Mouse (Mus musculus): ENCODE results near the gene Sec11a.
"Not testable (repeated sequence)": the region's sequence is repeated elsewhere in the genome, so short reads cannot be mapped to it uniquely, and the experiment has no call there.

Gene Sec11a

DNA sequence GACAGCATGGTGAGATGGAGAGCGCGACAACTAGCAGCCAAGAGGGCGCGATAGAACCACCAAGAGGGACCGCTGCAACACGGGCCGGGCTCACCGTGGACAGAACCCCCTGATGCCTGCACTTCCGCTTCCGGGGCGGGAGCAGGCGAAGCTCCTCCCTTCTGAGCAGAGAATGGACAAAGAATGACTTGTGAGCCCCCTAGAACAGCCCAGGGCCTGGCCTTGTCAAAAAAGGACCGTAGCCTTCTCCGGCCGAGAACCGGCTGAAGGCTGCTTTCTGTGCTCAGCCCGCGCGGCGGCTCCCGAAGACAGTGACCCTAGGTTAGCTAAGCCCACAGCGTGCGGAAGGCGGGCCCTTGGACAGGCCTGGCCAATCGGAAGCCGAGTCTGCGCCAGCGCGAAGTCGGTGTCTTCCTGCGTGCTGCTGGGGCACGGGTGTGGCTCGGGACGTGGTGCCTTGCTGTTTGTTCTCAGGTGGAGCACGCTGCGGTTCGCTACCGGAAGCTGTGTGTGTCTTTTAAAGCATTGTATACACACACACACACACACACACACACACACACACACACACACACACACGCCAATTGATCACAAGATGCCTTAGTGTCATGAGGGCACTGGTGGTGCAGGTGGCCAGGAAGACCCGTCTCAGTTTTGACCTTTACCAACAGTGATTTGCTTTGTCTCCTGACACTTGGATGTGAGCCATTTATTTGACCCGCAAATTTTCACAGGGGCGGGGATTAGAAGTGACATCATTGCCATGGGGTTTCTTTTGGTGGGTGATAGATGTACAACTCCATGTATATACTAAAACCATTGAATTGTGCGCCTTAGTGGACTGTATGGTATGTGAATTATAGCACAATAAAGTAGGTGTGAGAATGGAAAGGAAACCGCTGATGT, at the start of gene Sec11a:
TSS of gene Sec11a (minus strand) at position 336 of the 906 bp plus-strand sequence.
- DNase-seq = peak; percentile 94

DNA sequence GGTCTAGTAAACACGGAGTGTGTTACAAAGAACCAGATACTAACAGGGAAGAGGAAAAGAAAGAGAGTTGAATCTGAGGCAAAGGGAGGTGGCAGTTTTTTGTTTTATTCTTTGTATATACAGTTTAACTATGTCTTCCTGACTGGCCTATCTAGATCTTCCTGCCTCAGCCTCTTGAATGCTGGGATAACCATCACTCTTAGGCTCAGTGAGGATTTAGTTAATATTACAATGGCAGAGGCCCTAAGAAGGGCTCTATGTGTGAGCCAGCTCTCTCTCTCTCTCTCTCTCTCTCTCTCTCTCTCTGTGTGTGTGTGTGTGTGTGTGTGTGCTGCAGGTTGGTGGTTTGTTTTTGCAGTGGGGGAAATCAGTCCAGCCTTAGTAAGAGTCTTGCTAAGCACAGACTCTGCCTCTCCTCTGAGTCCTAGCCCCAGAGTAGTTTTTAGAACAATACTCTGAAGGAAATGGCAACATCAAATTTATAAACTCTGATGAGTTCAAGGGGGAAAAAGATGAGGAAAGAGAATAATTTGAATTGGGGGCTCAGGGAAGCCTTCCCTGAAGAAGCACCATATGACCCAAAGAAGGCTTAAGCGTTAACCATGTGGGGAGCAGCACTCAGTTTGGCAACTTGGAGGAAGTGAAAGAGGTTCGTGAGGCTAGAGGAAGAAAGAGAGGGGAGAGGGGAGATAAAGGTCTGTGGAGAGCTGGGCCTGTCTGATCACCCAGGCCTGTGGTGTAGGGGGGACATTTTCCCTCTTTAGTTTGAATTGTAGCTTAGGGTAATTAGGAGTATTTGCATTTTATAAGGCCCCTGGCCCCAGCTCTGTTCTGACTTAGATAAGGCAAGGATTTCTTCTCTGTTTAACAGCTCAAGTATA, 47.9 kb upstream of the Sec11a start:
- DNase-seq = no peak

DNA sequence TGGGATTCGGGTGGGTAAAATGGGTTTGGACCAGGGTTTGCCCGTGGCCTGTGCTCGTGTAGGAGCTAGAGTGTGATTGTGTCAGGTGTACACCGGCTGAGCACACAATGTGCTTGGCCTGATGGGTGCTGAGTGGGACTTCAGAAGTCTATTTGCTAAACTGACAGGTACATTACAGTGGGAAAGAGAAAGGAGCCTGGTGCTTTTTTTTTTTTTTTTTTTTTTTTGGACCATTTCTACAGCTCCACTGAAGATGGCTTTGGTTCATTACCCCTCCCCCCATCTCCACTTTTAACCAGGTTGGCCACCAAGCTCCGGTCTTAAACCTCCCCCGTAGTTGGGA, 47.1 kb upstream of the Sec11a start:
- no peak for DNase-seq

DNA sequence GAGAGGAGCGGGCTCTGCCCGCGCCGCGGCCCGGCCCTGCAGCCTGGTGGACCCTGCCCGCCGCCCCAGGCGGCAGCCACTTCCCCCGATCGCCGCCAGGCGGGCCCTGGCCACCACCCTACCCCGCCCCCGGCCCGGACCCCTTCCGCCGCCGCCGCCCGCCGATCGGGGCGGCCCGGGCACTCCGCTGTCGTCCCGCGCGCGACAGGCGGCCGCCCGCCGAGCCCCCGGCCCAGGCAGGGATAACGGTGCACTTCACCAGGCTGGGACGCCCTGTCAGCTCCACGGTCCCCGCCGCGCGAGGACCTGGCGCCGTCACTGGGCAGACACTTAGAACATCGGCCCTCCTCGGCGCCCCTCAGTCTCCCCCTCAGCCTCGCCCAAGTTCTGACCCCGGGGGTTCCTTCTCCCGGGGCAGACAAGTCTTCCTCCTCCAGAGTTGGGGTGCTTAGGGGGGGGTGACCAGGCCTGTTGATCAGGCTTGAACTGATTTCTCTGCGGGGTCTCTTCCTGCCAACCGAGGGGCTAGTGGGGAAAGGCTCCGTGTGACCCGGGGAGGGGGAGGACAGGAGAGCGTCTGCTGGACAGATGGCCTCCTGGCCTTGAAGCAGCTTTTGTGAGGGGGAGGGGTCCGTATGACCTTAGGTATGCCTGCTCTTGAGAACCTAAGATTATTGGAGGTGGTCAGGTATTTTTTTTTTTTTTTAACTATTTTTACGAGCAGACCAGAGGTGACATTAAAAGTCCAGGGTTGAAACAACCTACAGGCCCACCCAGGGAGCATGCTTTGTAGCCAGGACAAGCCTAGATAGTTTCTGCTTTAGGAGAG, 46.5 kb upstream of the Sec11a start:
- peak; percentile 73 for DNase-seq

DNA sequence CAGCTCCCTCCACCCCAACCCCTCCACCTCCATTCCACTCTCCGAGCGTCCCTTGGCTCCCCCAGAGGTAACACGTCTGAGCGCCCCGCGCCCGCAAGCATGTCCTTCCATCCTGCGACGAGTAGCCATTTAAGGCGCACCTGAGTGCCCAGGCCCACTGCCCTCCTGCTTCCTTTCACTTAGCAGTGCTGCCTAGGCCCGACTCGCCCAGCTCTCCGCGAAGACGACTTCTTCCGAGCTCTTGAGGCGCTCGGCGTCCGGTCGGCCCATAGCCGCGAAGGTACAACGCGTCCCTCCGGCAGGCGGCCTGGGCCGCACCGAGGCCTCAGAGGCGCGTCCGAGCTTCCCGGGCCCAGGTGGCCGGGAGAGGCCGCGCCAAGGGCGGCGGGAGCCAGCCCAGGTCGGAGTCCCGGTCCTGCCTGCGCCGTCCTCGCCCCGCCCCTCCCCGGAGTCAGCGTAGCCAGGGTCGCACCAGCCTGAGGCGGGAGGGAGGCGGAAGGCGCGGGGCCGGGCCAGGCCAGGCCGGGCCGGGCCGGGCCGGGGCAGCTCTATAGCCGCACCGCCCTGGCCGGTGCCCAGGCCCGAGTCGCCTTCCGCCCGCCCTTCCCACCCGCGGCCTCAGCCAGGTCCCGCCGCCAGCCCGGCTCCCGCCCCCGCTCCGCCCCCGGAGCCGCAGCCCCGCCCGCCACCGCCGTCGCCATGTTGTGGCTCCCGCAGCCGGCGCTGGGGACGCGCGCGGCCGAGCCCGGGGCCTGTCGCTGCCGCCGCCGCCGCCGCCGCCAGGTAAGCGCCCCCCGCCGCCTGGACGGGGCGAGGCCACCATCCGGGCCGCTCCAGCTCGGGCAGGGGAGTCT, 45.6 kb upstream of the Sec11a start, which contains the start of gene Zfp592:
TSS of gene Zfp592 (plus strand) at position 702 of the 854 bp plus-strand sequence.
- peak; percentile 82 for DNase-seq

DNA sequence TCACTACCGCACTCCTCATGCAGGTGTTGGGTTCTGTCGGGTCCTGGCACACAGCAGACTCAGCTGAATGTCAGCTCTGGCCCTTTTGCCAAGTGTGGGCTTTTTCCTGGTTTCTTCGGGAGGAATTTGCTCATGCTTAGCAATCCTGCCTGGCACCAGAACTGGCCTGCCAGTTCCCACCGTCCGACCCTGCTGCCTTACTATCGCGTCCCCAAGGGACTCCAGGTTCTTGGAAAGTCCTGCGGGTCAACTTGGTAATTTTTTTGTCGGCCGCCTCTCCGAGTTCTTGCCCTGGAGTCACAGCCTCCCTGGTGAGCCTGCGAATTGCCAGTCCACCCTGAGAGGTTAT, 45.0 kb upstream of the Sec11a start:
- DNase-seq = no peak

DNA sequence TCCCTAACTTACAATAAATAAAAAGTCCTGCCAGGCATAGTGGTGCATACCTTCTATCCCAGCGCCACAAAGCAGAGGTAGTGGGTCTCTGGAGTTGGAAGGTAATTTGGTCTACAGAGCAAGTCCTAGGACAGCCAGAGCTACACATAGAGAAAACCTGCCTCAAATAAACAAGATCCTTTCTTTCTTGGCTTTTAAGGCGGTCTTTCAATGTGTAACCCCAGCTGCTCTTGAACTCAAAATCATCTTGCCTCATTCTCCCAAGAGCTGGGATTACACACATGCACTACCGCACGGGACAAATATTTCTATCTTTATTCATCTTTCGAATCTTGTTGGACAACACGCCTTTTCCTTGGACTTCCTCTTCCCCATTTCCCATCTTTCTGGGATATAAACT, 44.5 kb upstream of the Sec11a start:
- no peak for DNase-seq

DNA sequence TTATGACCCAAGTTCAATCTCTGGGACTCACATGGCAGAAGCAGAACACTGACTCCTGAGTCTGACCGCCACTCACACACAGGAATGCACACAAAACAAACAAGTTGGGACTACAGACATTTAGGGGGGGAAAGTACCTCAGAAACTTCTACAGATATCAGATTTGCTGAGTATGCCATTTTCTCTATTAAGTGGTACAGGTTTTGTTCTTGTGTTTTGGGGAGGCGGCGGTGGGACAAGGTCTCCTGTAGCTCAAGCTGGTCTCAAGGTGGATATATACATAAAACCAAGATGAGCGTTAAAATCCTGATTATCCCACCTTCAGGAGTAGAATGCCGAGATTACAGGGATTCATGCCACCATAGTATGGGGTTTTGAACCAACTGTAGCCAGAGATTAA, 44.0 kb upstream of the Sec11a start:
- DNase-seq = no peak

DNA sequence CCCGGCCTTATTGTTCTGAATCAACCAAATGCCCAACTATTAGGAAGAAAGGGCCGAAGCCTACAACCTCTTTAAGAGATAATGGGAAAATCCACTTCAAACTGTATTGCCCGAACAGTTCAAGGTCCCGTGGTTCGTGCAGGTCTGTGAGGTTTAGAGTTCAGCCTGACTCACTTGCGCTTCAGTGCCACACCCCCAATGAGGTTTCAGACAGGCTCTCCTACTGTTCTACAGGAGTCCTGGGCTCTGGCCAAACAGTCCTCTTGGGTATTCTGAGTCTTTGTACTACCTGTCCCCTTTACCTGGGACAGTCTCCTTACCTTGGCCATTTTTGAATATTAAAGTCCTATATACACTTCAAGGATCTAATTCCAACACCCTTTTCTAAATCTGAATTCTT, 42.7 kb upstream of the Sec11a start:
- DNase-seq = no peak

DNA sequence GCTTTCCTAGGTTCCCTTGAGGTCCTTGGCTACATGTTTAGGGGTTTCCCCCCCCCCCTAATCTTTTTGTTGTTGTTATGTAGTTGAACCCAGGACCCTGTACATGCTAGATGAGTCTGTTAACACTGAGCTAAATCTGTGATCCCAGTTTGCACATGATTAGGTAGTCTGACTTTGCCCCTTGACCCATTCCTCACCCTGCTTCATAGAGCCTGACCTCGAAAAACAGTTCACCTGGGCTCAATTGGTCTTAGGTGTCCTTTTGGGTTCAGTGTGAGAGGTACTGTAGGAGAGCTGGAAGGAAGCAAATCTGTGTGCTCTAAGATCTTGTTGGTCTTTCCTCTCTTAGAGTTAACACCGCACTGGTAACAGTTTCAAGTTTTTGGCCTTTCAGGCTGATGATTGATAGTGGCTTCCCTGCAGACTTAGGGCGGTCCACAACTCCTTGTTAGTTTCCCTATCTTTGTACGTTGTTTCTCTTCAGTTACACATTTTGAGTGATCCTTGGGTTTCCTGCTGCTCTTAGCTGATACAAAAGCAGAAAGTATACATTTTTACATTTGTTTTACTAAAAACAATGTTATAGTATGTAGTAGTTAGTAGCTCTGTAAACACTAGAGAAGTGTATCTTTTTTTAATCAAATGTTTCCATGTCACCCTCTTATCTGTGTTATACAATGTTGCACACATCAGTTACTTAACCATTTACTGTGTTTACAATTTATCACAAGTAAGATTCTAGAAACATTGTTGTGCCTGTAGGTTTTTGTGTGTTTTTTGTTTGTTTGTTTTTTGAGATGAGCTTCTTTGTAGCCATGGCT, 40.4 kb upstream of the Sec11a start:
- no peak for DNase-seq

DNA sequence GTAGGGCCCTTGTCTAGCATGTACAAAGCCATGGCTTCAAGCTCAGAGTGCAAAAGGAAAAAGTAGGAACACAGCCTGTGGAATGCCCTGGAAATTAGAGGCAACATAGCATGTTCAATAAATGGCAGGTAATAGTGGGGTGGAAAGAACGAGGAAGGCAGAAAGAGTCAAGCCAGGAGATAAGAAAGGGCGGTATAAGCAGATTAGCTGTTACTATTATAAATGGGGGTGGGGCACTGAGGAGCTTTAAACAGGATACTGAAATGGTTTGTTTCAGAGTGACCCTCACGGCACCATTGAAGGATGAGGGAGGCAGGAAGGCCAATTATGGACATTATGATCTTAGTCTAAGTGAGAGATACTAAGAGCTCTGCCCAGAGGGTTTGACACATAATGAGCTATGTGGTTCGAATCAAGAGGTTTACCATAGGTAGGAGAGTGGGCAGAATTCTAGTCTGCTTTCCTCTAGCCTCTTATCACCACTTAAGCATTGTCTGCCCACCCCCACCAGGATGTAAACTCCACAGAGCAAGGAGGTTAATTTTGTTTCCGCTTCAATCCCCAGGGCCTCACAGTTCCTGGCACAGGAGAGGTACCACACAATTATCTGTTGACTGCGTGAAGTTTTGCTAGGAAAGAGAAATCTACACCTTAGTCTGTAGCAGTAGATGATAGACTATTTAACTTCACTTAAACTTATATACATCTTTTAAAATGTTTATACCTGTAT, 39.0 kb upstream of the Sec11a start:
- peak; percentile 9 for DNase-seq

DNA sequence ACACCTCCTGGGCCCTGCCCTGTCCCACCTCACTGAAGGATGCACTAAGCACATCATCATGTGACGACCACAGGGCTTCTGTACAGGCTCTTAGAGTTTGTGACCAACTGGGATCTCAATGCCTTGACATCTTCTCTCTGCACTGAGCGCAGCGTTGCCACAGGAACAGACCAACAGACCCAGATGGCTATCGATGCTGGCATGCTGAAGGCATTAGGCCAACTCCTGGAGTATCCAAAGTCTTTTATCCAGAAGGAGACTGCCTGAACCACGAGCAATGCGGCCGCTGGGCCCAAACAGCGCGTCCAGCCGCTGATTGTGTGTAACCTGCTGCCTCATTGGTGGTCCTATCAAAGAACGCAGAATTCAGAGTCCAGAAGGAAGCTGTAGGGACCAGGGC, 33.0 kb upstream of the Sec11a start:
- no peak for DNase-seq

DNA sequence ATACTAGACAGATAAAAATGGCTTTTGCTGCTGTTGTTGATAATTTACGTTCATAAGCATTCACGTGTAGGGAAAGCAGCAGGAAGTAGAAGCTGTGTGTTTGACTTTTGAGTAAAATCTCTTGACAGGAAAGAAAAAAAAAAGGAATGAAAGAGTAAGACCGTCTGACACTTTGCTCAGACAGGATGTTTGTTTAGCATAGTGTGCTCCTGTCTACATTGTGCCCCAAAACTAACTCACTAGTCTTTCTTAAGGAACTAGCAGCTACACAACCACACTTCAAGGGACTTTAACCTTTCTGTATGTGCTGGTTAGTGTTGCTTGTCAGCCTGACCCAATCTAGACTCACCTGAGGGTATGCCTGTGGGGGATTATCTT, 26.0 kb upstream of the Sec11a start:
- not testable (repeated sequence) for DNase-seq

DNA sequence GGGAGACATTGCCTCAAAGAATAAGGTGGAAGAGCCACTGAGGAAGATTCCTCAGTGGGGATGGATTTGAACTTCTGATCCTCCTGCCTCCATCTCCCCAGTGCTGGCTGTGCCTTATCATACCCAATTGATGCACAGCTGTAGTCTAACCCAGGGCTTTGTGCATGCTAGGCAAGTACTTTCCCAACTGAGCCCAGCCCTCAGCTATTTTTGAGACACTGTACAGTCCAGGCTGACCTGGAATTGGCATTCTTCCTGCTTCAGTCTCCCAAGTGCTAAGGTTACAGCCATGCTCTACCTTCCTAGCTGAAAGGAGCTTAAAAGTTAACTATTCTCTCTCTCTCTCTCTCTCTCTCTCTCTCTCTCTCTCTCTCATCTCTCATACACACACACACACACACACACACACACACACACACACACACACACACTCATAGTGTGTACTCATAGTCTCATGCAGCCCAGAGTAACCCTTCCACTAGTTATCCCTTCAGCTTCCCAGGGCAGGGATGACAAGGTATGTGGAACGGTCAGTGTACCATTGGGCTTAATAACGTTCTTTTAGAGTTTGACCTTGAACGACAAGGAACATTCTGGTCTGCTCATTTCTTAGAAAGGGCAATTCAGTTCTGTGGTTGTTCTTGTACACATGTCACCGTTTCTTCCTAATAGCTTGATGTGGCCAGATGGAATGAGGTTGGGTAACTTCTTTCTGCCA, 25.5 kb upstream of the Sec11a start:
- DNase-seq = not testable (repeated sequence)

DNA sequence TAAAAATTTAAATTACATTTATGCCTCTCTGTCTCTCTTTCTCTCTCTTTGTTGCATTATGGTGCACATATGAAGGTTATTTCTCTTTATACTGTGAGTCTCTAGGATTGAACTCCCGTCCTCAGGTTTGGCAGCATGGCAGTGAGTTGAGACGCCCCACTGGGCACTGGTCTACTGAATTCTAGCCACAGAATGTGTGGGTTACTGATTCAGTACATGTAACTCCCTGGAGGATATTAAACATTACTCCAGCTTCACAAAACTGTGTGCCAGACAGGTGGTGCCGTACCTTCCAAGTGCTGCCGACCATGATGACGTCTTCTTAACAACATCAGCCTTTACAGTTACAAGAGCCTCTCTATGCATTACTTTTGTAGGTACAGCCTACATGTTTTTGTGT, 24.5 kb upstream of the Sec11a start:
- DNase-seq = no peak

DNA sequence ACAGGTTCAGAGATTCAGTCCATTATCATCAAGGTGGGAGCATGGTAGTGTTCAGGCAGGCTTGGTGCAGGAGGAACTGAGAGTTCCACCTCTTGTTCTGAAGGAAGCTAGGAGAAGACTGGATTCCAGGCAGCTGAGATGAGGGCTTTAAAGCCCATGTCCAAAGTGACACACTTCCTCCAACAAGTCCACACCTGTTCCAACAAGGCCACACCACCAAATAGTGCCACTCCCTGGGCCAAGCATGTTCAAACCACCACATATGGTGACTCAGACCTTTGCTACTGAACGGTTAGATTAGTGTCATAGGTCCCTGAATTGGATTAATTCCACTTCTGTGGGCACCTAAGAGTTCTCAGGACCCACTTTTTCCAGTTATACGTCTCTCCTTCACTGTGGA, 23.8 kb upstream of the Sec11a start:
- no peak for DNase-seq

DNA sequence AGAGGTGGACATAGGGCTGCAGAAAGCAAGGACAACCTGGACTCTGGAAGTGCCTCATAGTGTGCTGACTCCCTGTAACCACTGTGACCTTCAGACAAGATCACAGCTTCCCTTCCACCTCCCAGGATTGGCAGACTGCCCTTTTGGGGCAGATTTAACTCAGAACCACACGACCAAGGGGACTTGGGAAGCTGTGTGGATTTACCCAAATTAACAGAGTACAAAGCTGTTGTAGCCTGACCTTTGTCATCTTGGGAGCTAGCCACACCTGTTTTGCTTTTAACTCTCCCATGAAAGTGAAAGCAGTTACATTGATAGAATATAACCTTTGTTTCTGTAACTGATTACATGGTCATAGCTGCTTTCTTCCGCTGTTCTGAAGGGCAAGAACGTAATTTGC, 23.3 kb upstream of the Sec11a start:
- no peak for DNase-seq

DNA sequence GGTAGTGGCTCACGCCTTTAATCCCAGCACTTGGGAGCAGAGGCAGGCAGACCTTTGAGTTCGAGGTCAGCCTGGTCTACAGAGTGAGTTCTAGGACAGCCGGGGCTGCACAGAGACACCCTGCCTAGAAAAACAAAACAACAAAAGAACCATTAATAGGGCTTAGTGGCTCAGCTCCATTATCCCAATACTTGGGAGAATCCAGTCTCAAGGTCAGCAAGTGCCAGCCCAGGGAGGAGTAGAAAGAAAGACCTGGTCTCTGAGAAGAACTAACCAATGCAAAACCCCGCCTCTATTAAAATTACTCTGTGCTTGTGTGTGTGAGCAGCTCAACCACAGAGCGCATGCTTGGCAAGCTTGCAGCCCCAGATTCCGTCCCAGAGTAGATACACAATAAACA, 15.2 kb upstream of the Sec11a start:
- DNase-seq = no peak

DNA sequence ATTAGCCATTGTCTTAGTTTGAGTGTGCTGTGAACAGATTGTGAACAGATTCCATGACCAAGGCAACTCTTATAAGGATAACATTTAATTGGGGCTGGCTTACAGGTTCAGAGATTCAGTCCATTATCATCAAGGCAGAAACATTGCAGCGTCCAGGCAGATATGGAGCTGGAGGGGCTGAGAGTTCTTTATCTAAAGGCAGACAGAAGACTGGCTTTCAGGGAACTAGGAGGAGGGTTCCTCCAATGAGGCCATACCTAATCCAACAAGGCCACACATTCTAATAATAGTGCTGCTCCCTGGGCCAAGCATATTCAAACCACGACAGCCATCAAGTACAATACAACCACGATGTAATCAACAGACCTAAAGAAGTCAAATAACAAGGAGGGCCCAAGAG, 11.4 kb upstream of the Sec11a start:
- no peak for DNase-seq

DNA sequence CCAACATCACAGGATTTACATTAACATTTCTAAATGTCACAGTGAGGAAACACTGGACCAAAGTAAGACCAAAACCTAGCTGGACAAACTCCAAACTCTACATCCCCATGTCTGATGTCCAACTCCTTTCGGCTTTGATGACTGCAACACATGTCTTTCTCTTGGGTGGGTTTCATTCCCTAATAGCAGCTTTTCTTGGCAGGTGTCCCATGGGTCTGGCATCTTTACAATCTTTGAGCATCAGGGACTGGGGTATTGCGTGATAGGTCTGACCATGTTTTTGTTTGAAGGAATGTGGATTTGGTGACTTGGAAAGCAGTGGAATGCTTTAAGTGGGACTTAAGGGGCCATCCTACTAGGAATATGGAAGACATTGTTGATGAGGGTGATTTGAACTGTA, 9.3 kb upstream of the Sec11a start:
- no peak for DNase-seq

Measured in retina, postnatal 1 day (tissue).